Mouse (Mus musculus): Measurements from ENCODE around the gene Ccdc12.

Gene Ccdc12

GRCm38 (mm10) chr9:110645219-110645618 lies 11.1 kb upstream of the Ccdc12 start:
- no peak for DNase-seq (ENCODE audit: low spot score)

DNA sequence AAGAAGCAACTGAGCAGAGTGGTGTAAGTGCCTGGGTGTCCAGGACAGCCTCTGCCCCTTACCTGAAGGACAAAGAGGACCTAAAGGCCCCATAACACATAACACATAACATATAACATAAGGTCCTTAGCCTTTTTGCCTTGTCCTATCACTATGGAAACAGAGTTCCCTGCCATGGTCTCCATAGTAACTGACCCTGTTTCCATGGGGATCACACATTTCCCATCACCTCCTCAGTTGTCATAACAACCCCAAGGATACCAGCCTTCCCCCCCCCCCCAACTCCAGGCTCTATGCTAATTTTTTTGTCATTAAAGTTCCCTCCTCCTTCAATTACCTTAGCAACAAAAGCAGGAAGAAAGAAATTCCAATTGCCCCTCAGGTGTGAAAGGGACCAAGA lies 6.5 kb upstream of the Ccdc12 start:
- DNase-seq (ENCODE audit: low spot score): no peak

DNA sequence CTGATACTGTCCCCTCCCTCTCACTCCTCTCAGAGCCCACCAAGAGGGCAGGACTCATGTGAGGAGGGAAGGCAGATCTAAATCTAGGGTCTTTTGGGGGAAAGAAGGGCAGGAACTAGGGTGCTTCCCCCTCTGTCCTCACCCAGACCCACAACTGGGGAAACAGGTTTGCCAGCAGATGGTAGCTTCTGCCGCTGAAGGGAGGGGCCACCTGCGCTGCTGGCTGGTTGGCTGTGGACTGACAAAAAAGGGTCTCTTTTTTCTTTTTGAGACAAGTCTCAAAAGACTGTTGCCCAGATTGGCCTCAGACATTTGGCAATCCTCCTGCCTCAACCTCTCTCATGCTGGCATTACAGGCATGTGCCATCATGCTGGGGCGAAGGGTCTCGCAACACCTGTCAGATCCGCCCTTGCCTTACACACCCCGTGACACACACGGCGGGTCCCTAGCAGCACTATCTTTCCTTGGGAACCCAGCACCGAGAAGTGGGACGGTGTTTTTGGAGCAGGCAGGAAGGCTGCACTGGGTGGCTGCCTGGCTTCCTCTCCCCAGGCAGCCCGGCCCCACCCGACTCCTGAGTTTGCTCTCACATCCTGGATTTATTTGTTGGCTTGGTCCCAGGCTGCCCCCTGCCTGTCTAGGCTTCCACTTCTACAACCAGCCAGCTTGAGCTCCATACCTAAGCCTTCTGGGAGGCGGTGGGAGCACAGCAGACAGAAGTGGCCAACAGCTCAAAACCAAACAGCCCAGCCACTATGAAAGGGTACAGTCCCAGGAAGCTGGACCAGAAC lies 4.2 kb upstream of the Ccdc12 start:
- no peak for DNase-seq (ENCODE audit: low spot score)

DNA sequence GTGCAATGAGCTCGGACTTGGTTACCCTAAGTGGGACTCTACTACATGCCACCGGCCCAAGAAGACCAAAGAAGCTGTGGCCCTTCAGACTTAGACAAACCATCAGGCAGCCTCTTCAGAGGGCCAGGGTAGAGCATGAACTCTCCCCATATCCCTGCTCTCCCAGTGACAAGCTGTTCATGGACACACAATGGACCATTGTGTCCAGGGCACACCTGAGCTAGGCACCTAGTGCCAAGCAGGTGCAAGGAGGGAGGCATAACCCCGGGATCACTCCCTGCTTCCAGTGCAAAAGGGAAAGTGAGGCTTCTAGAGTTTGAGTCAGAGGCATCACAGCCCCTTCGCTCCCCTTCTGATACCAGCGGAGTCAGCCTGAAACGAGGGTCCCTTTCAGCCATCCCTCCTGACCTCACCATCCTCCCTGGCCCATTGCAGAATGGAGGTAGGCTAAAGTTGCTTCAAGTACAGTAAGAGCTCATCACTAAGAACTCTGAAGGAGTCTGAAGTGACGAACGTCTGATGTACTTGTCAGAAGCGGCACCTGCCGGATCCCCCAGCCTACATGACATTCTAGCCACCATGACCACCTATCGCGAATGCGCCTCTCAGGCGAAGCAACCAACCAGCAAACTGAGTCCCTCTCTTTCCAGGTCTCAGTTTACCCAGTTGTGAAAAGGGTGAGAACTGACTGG lies 3.2 kb upstream of the Ccdc12 start:
- DNase-seq (ENCODE audit: low spot score): no peak

DNA sequence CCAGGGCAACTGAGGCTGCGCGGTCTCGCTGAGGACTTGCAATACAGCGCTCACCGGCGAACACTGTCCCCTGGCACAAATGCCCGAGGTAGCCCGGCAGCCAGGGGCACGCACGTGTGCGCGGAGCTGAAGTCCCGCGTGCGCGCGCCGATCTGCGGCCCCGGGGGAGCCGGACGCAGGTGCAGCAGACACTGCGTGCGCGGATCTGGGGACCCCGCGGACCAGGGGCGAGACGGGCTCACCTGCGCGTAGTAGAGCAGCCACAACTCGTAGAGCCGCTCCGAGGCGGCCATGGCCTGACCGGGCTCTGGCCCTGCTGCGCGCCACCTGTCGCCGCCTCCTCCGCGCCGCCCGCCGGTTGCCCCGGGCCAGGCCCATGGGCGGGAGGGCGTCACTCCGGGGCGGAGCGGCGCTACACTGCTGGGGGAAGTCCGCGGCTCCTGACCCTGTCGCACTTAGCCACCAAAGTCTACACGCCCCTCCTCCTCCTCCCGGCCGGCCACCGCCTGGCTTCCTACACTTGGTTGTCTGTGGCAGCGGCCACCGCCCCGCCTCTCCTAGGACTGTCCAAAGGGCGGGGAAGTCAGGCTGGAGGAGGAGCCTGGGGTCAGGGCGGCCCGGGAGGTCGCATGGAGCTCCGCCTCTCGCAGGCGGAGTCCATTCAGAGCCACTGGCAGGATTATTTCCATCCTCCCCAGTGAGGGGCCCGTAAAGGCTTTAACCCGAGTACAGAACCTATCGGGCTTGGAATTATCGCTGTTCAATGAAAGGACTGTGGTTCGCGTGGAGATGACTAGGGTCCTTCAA lies 2.4 kb upstream of the Ccdc12 start, which contains the start of gene Nbeal2:
Gene Nbeal2 (minus strand): TSS at position 507 of the 807 bp plus-strand sequence.
- DNase-seq (ENCODE audit: low spot score): peak; percentile 77

GRCm38 (mm10) chr9:110654726-110655650 lies 1.3 kb upstream of the Ccdc12 start:
- DNase-seq (ENCODE audit: low spot score): no peak

DNA sequence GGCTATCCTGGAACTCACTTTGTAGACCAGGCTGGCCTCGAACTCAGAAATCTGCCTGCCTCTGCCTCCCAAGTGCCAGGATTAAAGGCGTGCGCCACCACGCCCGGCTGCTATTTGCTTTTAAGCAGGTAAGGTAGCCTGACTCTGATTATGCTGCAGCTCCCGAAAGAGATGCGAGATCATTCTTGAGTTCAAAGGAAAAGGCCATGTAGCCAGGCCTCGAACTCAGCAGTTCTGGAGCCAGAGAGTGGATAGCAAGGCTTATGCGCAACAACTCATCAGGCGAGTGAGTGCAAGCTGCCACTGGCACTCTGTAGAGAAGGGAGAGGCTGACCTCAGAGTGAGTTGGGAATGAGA lies 674 bp upstream of the Ccdc12 start:
- no peak for DNase-seq (ENCODE audit: low spot score)

- DNase-seq (ENCODE audit: low spot score): no peak
These were observed 1.3 kb downstream of the Ccdc12 start for GRCm38 (mm10) chr9:110657474-110658078.

- DNase-seq (ENCODE audit: low spot score): no peak
These were observed 3.2 kb downstream of the Ccdc12 start for GRCm38 (mm10) chr9:110659521-110659920.

- no peak for DNase-seq (ENCODE audit: low spot score)
These were observed 3.9 kb downstream of the Ccdc12 start for GRCm38 (mm10) chr9:110660208-110660607.

DNA sequence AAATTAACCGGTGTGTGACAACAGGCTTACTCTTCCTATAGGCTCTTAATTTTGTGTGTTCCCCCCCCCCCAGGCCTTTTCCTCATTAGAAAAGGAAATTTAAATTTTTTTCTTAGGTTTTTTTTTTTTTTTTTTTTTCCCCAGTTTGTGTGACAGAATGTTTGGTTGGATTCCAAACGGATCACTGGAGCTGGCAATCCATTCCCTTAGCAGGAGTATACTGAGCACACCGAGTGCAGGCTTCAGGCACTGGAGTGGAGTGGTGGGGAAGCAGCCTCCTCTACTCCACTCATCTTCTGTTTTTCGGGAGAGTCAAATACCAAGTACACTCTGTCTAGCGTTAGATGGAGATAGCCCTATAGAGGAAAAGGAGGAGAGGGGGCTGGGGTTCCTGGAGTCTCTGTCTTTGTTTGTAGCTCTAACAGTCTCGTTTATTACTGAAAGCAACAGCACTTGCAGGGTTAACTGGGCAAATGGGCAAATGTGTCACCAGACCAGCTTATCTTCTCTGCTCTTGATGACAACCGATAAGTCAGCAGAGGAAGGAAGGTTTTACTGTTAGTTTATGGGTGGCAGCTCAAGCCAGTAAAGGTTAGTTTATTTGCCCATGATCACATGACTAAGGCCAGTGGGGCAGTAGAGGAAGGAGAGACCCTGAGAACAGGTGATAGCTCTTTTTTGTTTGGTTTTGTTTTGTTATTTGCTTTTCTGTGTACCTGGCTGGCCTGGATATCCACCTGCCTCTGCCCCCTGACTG lies 4.7 kb downstream of the Ccdc12 start:
- no peak for DNase-seq (ENCODE audit: low spot score)

GRCm38 (mm10) chr9:110662844-110663243 lies 6.5 kb downstream of the Ccdc12 start:
- DNase-seq (ENCODE audit: low spot score): no peak

DNA sequence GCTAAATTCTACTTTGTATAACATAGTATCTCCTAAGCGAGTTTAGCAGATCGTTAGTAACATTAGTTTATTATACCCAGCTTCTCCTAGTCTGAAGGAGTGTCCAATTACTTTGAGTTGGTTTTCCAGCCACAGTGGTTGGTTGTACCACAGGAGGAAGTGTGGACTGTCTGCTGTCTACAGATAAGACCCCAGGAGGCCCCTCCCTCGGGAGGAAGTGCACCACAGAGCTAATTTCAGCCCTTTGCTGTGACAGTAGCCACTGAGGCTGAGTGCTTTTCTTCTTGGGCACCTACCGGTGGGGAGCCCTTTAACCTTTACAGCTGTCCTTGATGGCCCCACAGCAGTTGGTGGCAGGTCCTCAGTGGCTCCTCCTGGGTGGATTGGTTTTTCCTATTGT lies 9.6 kb downstream of the Ccdc12 start:
- no peak for DNase-seq (ENCODE audit: low spot score)

DNA sequence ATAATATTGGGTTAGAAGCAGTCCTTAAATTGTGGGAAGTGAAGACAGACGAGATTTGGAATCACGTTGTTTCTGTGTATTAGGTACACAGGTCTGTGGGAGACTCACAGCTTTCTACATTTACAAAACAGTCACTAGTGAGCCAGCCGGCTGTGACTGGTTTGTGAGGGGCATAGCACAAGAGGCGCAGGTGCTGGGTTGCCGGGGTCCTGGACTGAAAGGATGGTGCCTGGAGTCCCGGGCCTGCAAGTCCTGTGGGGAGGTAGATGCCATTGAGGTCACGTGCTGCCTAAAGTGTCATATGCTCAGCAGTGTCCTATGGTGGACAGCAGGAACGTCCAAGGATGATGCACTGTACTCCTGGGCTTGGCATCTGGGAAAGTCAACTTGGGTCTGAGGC lies 10.1 kb downstream of the Ccdc12 start:
- DNase-seq (ENCODE audit: low spot score): no peak

- DNase-seq (ENCODE audit: low spot score): no peak
These were observed 11.0 kb downstream of the Ccdc12 start for GRCm38 (mm10) chr9:110667219-110667836.

DNA sequence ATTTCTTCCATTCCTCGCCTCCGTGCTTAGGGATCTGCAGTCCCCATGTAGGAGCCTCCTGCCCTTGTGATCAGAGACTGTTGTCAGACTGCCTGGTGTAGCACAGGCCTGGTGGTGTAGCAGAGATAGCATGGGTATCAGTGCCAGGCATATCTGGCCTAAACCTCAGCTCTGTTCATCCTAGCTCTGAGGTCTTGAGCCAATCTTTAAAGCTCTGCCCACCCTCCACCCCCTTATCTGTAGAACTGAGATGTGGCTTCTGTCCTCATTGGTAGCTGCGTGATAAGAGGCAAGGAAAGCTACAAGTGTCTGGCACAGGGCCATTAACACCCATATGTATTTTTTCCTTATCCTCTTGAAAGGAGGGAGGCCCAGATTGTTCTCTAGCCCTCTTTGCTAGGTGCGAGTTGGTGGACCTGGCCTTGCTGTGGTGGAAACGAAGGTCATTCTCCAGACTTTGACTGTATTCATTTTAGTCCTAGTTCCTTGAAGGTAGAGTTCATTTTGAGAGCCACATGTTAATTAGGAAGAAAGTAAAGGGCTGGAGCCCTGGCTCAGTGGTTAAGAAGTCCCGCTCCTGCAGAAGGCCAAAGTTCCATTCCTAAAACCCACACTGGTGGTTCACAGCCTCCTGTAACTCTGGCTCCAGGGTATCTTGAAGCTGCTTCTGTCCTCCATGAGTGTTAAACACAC lies 12.4 kb downstream of the Ccdc12 start:
- no peak for DNase-seq (ENCODE audit: low spot score)

GRCm38 (mm10) chr9:110669785-110670184 lies 13.5 kb downstream of the Ccdc12 start:
- DNase-seq (ENCODE audit: low spot score): no peak

GRCm38 (mm10) chr9:110672462-110673106 lies 16.3 kb downstream of the Ccdc12 start:
- no peak for DNase-seq (ENCODE audit: low spot score)
